Mouse (Mus musculus): Measurements from ENCODE around the gene Pola1. TPM values are rescaled to one million over a fixed set of nuclear protein-coding genes. Genes with fewer than 3 reads are reported as not detected.

Pola1 gene
- total and polyA plus RNA-seq, 2 experiments = 0.29 to 5.3 TPM

- WGBS = 91% methylated on average over 2 of the region's 2 CpGs
- H3K27ac ChIP-seq (replicated peaks; ENCODE audit: insufficient read depth, low read depth, low read length) = no peak overlapping the region
- H3K27me3 ChIP-seq (ENCODE audit: control insufficient read depth, insufficient read depth, low read length) = no peaks in the 10 kb centered on the region
These were observed 312.0 kb downstream of the Pola1 start for GRCm38 (mm10) chrX:93319979-93320378.

GRCm38 (mm10) chrX:93317577-93317976 is 314.4 kb downstream of the Pola1 start:
- no peak for TF ChIP-seq POLR2A (IDR thresholded peaks at IDR 0.05; ENCODE audit: extremely low read depth, insufficient read depth, low read length)
- no peak for TF ChIP-seq CTCF (IDR thresholded peaks at IDR 0.05; ENCODE audit: low read depth, low read length)
- Histone ChIP-seq H3K36me3 (ENCODE audit: control insufficient read depth, insufficient read depth, low read length) (no peaks in the 10 kb centered on the region), H3K4me3 (ENCODE audit: insufficient read depth, low read depth, low read length) (no peak overlapping the region), H3K27me3 (ENCODE audit: control insufficient read depth, insufficient read depth, low read length) (no peaks in the 10 kb centered on the region), H3K9ac (ENCODE audit: low read depth, low read length) (no peak overlapping the region), H3K79me2 (ENCODE audit: control insufficient read depth, insufficient read depth, low read length) (no peaks in the 10 kb centered on the region), H3K27ac (replicated peaks; ENCODE audit: insufficient read depth, low read depth, low read length) (no peak overlapping the region), H3K4me1 (ENCODE audit: control insufficient read depth, insufficient read depth, low read length) (no peaks in the 10 kb centered on the region)
- DNase-seq (ENCODE audit: extremely low read depth, low read depth, low spot score) = no peak
- WGBS = 86% methylated on average over 4 of the region's 4 CpGs

More at GRCm38 (mm10) chrX:93319979-93320378, 312.0 kb downstream of the Pola1 start:
- no peak for TF ChIP-seq CTCF (IDR thresholded peaks at IDR 0.05; ENCODE audit: low read depth, low read length)
- no peak for TF ChIP-seq POLR2A (IDR thresholded peaks at IDR 0.05; ENCODE audit: extremely low read depth, insufficient read depth, low read length)
- Histone ChIP-seq H3K9ac (ENCODE audit: low read depth, low read length) (no peak overlapping the region), H3K4me1 (ENCODE audit: control insufficient read depth, insufficient read depth, low read length) (no peaks in the 10 kb centered on the region), H3K79me2 (ENCODE audit: control insufficient read depth, insufficient read depth, low read length) (no peaks in the 10 kb centered on the region), H3K4me3 (ENCODE audit: insufficient read depth, low read depth, low read length) (no peak overlapping the region), H3K36me3 (ENCODE audit: control insufficient read depth, insufficient read depth, low read length) (no peaks in the 10 kb centered on the region)
- DNase-seq (ENCODE audit: extremely low read depth, low read depth, low spot score) = no peak

GRCm38 (mm10) chrX:93305780-93306179 is 326.2 kb downstream of the Pola1 start:
- WGBS = 46% methylated on average over 7 of the region's 7 CpGs
- peak; percentile 53 for DNase-seq (ENCODE audit: extremely low read depth, low read depth, low spot score)
- Histone ChIP-seq H3K36me3 (ENCODE audit: control insufficient read depth, insufficient read depth, low read length) (no peaks in the 10 kb centered on the region), H3K27ac (replicated peaks; ENCODE audit: insufficient read depth, low read depth, low read length) (no peak overlapping the region), H3K4me3 (ENCODE audit: insufficient read depth, low read depth, low read length) (no peak overlapping the region), H3K27me3 (ENCODE audit: control insufficient read depth, insufficient read depth, low read length) (no peaks in the 10 kb centered on the region), H3K4me1 (ENCODE audit: control insufficient read depth, insufficient read depth, low read length) (peaks cover 4% of the 10 kb centered on the region; the same call in 1 of the 2 replicates), H3K9ac (ENCODE audit: low read depth, low read length) (no peak overlapping the region), H3K79me2 (ENCODE audit: control insufficient read depth, insufficient read depth, low read length) (no peaks in the 10 kb centered on the region)
- no peak for TF ChIP-seq CTCF (IDR thresholded peaks at IDR 0.05; ENCODE audit: low read depth, low read length)
- no peak for TF ChIP-seq POLR2A (IDR thresholded peaks at IDR 0.05; ENCODE audit: extremely low read depth, insufficient read depth, low read length)

GRCm38 (mm10) chrX:93301798-93302197 is 330.2 kb downstream of the Pola1 start:
- H3K36me3 ChIP-seq (ENCODE audit: control insufficient read depth, insufficient read depth, low read length) = no peaks in the 10 kb centered on the region
- TF ChIP-seq POLR2A (IDR thresholded peaks at IDR 0.05; ENCODE audit: extremely low read depth, insufficient read depth, low read length) = no peak
- no peak for TF ChIP-seq CTCF (IDR thresholded peaks at IDR 0.05; ENCODE audit: low read depth, low read length)
- H3K79me2 ChIP-seq (ENCODE audit: control insufficient read depth, insufficient read depth, low read length) = no peaks in the 10 kb centered on the region
- peaks cover 4% of the 10 kb centered on the region; the same call in 1 of the 2 replicates for H3K4me1 ChIP-seq (ENCODE audit: control insufficient read depth, insufficient read depth, low read length)
- WGBS = 46% methylated on average over 7 of the region's 7 CpGs
- no peak overlapping the region for H3K4me3 ChIP-seq (ENCODE audit: insufficient read depth, low read depth, low read length)
- no peak for DNase-seq (ENCODE audit: extremely low read depth, low read depth, low spot score)
- H3K9ac ChIP-seq (ENCODE audit: low read depth, low read length) = no peak overlapping the region
- no peak overlapping the region for H3K27ac ChIP-seq (replicated peaks; ENCODE audit: insufficient read depth, low read depth, low read length)
- H3K27me3 ChIP-seq (ENCODE audit: control insufficient read depth, insufficient read depth, low read length) = peaks cover 14% of the 10 kb centered on the region; the same call in 1 of the 2 replicates

- Histone ChIP-seq H3K27me3 (ENCODE audit: control insufficient read depth, insufficient read depth, low read length) (peaks cover 18% of the 10 kb centered on the region; the same call in 1 of the 2 replicates), H3K9ac (ENCODE audit: low read depth, low read length) (no peak overlapping the region), H3K4me1 (ENCODE audit: control insufficient read depth, insufficient read depth, low read length) (no peaks in the 10 kb centered on the region; the same call in 1 of the 2 replicates), H3K27ac (replicated peaks; ENCODE audit: insufficient read depth, low read depth, low read length) (no peak overlapping the region), H3K36me3 (ENCODE audit: control insufficient read depth, insufficient read depth, low read length) (no peaks in the 10 kb centered on the region), H3K79me2 (ENCODE audit: control insufficient read depth, insufficient read depth, low read length) (no peaks in the 10 kb centered on the region), H3K4me3 (ENCODE audit: insufficient read depth, low read depth, low read length) (no peak overlapping the region)
- no peak for DNase-seq (ENCODE audit: extremely low read depth, low read depth, low spot score)
- 66% methylated on average over 10 of the region's 10 CpGs for WGBS
- TF ChIP-seq POLR2A (IDR thresholded peaks at IDR 0.05; ENCODE audit: extremely low read depth, insufficient read depth, low read length) = no peak
- no peak for TF ChIP-seq CTCF (IDR thresholded peaks at IDR 0.05; ENCODE audit: low read depth, low read length)
These were observed 331.7 kb downstream of the Pola1 start for GRCm38 (mm10) chrX:93300183-93300815.

GRCm38 (mm10) chrX:93299771-93300170 is 332.2 kb downstream of the Pola1 start:
- peaks cover 18% of the 10 kb centered on the region for H3K27me3 ChIP-seq (ENCODE audit: control insufficient read depth, insufficient read depth, low read length)
- no peak overlapping the region for H3K4me3 ChIP-seq (ENCODE audit: insufficient read depth, low read depth, low read length)
- H3K27ac ChIP-seq (replicated peaks; ENCODE audit: insufficient read depth, low read depth, low read length) = no peak overlapping the region
- WGBS = 65% methylated on average over 6 of the region's 6 CpGs
- no peak overlapping the region for H3K9ac ChIP-seq (ENCODE audit: low read depth, low read length)
- TF ChIP-seq CTCF (IDR thresholded peaks at IDR 0.05; ENCODE audit: low read depth, low read length) = no peak
- TF ChIP-seq POLR2A (IDR thresholded peaks at IDR 0.05; ENCODE audit: extremely low read depth, insufficient read depth, low read length) = no peak
- H3K36me3 ChIP-seq (ENCODE audit: control insufficient read depth, insufficient read depth, low read length) = no peaks in the 10 kb centered on the region
- H3K79me2 ChIP-seq (ENCODE audit: control insufficient read depth, insufficient read depth, low read length) = no peaks in the 10 kb centered on the region
- DNase-seq (ENCODE audit: extremely low read depth, low read depth, low spot score) = no peak
- H3K4me1 ChIP-seq (ENCODE audit: control insufficient read depth, insufficient read depth, low read length) = no peaks in the 10 kb centered on the region; the same call in 1 of the 2 replicates
